Mouse (Mus musculus): ENCODE results near the gene Stambp. TPM values are rescaled to one million over a fixed set of nuclear protein-coding genes. Genes with fewer than 3 reads are reported as not detected.

Gene Stambp
- total RNA-seq, 1 experiment from 2014 or later = 6.0 TPM

DNA sequence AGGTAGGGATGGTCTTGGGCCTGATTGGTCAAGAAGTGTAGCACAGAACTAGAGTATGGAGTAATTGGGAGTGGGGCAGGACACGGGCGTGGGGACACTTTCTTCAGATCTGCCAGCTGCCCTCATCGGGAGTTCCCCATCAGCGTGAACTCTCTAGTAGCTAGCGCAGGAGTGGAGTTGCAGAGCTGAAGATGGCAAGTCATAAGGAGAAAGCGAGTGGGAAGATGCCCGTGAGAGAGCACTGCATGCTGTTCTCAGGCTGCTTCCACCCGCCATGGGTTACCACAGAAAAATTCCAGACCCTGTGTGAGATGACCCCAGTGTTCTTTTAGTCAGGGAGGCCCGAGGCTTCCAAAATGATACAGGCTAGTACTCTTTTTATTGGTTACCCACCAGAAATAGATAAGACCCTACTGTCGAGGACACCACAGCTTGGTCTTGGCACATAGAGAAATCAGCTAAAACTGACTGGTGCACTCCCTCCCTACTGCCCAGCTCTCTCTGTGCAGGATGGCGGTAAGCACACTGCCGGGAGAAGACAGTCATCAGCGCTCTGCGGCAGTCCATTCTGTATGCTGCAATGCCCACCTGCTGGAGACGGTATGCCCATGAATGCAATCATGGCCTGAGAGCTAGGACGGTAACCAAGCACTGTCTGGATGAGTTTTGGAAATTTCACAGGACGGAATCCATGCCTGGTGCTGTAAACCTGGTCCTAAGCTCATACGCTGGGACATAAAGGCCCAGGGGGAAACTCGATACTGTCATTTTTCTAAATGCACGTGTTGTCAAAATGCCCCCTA lies 9.8 kb upstream of the Stambp start:
- ATAC-seq (replicated peaks in 1 of 2; ENCODE audit: insufficient read depth in 1 of 2, low FRiP score in 2 of 2, low TSS enrichment in 1 of 2, low read depth in 1 of 2, poor library complexity in 2 of 2, severe bottlenecking in 2 of 2) = no peak

DNA sequence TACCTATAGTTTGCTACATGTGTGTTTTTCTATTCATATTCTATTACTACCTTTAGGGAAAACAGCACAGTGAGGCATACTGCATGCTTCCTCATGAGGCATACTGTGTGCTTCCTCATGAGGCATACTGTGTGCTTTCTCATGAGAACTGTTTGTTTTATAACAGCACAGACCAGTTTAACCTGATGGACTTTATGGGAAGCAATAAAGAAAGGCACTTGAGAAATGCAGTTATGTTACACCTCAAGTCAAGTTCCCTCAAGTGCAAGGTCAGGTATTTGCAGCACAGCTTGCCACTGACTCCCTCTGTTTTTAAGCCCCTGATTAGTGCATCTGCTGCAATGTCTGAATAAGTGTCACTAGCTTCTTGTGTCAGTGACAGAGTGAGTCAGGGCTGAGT lies 5.0 kb upstream of the Stambp start:
- ATAC-seq (replicated peaks in 1 of 2; ENCODE audit: insufficient read depth in 1 of 2, low FRiP score in 2 of 2, low TSS enrichment in 1 of 2, low read depth in 1 of 2, poor library complexity in 2 of 2, severe bottlenecking in 2 of 2) = no peak

DNA sequence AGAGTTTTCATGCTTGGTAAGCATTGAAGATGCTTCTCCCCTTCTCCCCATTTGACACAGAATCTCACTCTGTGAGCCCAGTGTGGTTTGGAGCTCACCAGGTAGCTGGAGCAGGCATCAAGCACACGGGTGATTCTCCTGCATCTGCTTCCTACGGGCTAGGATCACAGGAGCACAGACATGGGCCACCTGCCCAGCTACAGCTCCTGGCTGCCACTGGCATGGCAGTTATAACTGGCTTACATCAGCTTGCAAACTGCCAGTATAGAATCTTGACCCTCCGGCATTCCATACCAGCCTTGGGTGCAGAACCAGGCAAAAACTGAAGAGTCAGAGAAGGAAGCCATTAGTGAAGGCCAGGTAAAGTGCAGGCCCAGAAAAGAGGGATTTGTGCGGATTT lies 3.1 kb upstream of the Stambp start:
- no peak for ATAC-seq (replicated peaks in 1 of 2; ENCODE audit: insufficient read depth in 1 of 2, low FRiP score in 2 of 2, low TSS enrichment in 1 of 2, low read depth in 1 of 2, poor library complexity in 2 of 2, severe bottlenecking in 2 of 2)

DNA sequence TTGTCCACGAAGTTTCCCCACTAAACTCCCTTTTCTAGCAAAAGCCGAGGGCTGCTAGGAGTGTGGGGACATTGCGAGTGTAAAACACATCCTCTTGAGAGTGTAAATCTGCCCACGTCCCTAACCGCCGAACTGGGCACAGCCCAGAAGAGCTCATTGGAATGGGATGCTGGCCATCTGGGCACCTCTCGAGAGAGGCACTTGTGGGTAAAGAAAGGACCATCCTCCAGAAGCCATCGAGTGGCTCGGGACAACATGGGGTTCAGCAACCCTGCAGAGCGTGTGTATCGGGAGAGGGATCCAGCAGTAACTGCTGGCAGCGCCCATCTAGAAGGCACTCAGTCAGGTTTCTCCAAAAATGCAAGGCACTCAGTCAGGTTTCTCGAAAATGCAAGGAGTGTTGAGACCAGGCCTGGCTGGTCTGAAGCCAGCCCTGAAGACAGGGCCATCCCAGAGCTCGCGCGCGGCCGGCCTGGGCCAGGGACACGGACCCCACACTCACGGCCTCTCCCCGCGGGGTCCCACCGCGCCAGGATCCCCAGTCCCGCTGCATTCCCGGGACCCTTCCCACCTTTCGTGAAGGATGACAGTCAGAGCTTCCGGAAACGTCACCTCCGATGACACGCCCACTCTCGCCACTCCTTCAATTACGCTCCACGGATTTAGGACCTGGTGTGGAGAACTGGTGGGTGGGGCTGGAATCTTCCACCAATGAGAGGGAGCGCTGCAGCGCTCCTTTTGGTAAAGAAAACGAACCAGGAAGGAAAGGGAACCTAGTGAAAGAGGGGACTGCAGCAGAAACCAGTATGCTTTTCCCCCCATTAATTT lies 475 bp downstream of the Stambp start:
- peak; percentile 98 for ATAC-seq (replicated peaks in 1 of 2; ENCODE audit: insufficient read depth in 1 of 2, low FRiP score in 2 of 2, low TSS enrichment in 1 of 2, low read depth in 1 of 2, poor library complexity in 2 of 2, severe bottlenecking in 2 of 2)

DNA sequence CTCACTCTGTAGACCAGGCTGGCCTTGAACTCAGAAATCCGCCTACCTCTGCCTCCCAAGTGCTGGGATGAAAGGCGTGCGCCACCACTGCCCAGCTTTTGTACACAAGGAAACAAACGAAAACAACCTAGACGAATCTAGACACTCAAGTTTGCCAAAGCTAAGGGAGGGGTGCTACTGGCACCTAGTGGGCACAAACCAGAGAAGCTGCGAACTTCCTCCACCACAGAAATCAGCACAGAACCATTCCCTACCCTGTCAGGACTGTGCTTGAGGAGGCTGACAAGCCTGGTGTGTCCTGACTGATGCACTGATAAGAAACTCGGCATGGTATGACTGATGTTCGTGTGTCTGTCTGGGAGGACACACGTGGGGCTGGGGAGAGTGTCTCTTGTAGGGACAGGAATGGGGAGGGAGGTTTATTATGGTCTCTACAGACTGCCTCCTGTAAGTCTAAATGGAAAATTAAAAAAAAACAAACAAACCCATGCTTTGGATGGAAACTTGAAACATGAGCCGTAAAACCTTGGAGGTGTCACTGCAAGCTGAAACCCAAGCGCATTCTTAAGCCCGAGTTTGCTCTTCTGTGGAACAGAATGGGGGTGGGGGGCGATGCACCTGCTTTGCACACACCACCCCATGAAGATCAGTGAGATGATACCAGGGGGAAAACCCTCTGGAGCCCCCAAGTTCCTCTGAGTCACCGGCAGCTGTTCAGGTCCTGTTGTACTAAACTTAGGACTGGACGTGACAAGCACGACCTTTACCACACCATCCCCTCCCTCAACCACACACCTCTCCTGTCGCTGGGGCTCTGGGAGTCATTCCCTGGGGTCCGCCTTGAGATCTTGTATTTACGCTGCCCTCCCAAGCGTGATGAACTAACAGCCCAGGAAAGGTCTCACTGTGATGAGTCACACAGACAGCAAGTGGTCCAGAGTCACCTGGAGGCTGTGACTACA lies 3.3 kb downstream of the Stambp start:
- ATAC-seq (replicated peaks in 1 of 2; ENCODE audit: insufficient read depth in 1 of 2, low FRiP score in 2 of 2, low TSS enrichment in 1 of 2, low read depth in 1 of 2, poor library complexity in 2 of 2, severe bottlenecking in 2 of 2) = no peak

DNA sequence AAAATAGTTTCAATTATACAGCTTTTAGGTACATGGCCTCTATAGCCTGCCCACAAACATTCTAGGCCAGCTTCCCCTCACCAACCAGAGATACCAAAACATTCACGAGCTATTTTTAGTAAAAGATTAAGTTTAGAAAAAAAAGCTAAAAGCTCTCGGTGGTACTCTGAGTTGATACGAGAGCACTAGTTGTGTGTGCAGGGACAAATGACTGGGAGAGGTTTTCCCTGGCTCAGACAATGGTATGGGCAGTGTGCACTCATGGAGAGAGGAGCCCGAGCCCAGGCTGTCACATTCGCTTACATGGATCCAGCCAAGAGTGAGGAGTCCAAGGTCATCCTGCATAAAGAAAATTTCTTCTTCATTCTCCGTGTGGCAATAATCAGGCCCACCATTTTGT lies 16.6 kb downstream of the Stambp start:
- ATAC-seq (replicated peaks in 1 of 2; ENCODE audit: insufficient read depth in 1 of 2, low FRiP score in 2 of 2, low TSS enrichment in 1 of 2, low read depth in 1 of 2, poor library complexity in 2 of 2, severe bottlenecking in 2 of 2) = no peak

DNA sequence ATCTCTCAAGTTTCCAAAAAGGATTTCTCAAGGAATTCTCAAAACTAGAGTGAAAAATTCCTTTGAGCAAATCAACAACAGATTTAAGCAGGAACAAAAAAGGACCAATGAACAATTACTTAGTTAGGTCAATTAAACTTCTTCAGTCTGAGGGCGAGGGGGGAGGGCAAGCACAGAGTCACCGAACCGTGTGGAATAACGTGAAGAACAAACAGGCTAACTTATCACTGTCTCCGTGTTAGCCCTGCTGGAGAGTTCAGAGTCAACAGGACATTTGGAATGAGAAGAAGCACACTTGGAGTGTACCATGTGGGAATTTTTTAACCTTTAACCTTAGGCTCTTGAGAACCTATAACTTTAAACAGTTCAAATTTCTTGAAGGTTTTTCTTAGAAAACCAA lies 24.2 kb downstream of the Stambp start:
- no peak for ATAC-seq (replicated peaks in 1 of 2; ENCODE audit: insufficient read depth in 1 of 2, low FRiP score in 2 of 2, low TSS enrichment in 1 of 2, low read depth in 1 of 2, poor library complexity in 2 of 2, severe bottlenecking in 2 of 2)

DNA sequence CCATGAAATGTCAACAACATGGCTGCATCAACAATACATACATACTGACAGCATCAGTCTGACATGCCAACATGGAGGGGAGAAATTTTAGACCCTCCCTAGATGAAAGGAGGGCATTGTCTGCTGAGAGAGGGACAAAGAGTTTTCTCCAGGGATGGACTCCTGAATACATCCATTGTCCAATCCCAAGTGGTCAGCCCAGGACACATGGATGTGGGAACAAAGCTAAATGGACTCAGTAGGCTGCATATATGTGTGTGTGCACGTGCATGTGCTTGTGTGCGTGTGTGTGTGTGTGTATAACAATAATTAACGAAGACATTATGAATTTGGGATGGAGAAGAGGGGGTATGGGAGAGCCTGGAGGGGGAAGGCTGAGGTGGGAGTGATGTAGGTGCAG lies 26.8 kb downstream of the Stambp start:
- ATAC-seq (replicated peaks in 1 of 2; ENCODE audit: insufficient read depth in 1 of 2, low FRiP score in 2 of 2, low TSS enrichment in 1 of 2, low read depth in 1 of 2, poor library complexity in 2 of 2, severe bottlenecking in 2 of 2) = no peak

DNA sequence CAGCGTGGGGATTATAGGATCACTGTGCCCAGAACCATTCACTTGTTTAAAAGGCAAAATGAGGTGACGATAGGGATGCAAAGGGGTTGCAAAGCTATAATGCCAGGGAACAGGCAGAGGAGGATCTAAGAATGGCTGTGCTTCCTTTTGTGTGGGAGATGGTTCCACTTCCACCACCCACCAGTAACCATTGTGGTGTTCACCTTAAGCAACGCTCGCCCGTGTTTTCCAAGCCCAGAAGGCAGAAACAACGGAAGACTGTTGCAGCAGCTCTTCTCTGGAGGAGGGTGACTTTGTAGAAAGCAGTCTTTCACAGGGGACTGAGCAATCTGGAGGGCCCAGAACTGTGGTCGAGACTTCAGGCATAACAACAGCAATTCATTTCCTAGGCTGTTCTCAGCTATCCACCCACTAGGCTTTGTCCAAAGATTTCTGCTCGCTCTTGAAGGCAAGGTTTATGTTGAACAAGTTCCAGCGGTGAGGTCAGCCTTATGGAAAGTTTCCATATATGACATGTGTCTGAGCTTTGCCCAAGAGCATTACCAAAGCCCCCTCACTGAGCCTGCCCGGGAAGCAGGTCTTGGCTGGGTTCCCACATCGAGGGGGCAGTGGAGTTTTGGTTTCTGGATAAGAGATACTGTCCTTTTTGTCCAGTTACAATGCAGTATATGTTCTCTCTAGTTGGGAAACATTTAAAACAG lies 30.6 kb downstream of the Stambp start:
- ATAC-seq (replicated peaks in 1 of 2; ENCODE audit: insufficient read depth in 1 of 2, low FRiP score in 2 of 2, low TSS enrichment in 1 of 2, low read depth in 1 of 2, poor library complexity in 2 of 2, severe bottlenecking in 2 of 2) = no peak

DNA sequence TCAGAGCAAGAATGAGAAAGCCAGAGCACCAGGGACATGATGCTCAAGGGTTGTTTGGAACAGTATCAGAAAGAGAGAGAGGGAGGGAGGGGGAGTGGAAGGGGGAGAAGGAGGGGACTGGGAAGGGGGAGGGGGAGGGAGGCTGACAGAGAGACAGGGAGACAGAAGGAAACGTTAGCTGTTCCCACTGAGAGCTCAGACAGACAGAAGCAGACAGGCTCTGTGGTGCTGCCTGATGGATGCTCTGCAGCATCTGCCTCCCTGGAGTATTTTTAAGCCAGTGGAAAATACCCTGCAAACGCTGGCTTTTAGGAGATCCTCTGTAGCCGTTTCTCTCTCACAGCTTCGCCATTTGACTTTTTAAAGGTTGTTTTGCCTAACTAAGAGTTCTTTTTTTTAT lies 32.5 kb downstream of the Stambp start:
- no peak for ATAC-seq (replicated peaks in 1 of 2; ENCODE audit: insufficient read depth in 1 of 2, low FRiP score in 2 of 2, low TSS enrichment in 1 of 2, low read depth in 1 of 2, poor library complexity in 2 of 2, severe bottlenecking in 2 of 2)

DNA sequence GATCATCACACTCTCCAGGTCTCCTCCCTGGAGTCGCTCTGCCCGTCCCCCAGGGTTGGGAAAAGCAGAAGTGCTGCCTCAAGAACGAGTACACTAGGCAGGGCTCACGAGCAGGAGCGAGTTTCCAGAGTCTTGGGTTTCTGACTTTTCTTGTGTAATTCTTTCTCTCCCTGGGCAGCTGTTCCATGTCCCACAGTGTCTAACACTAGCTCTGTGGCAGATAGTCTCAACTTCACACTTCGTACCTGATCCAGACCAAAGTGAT lies 35.8 kb downstream of the Stambp start:
- ATAC-seq (replicated peaks in 1 of 2; ENCODE audit: insufficient read depth in 1 of 2, low FRiP score in 2 of 2, low TSS enrichment in 1 of 2, low read depth in 1 of 2, poor library complexity in 2 of 2, severe bottlenecking in 2 of 2) = peak in 1 of 2 experiments; percentile 62; a peak in 1 of 4 replicates

DNA sequence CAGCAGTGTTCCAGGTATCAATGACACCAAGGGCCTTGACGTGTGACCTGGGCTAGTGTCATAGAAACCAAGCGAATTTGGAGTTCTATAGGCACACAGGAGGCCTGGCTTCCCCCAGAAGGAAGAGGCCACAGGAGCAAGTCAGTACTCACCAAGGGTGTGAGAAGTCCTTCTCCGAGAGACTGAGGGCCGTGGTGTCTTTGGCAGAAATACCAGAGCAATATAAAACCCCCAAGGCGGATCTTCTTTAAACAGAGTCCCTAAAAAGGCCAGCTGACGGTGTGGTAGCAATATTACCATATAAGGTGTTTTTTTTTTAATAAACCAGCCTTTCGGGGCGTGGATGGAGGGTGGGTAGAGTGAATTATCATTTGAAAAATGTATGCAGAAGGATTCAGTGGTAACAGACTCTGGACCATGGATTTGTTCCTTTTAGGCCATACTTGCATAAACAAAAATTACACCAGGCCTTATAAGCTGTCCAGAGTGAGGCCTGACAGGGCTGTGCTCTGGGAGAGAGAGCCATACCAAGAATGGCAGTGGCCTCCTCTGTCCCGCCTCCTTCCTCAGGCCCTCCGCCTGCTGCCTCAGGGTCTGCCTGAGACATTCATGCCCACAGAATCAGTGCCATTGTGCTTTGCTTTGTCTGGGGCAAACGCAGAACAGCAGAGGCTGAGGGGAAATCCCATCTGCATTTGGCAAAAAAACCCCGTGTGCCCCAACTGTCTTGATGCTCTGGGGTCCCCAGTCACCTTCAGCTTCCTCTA lies 36.3 kb downstream of the Stambp start, which contains the start of gene Actg2:
Gene Actg2, minus strand, starts transcription at position 238 of the 767 bp plus-strand sequence.
- ATAC-seq (replicated peaks in 1 of 2; ENCODE audit: insufficient read depth in 1 of 2, low FRiP score in 2 of 2, low TSS enrichment in 1 of 2, low read depth in 1 of 2, poor library complexity in 2 of 2, severe bottlenecking in 2 of 2) = peak; percentile 9 to 27; a peak in 1 of 4 replicates

DNA sequence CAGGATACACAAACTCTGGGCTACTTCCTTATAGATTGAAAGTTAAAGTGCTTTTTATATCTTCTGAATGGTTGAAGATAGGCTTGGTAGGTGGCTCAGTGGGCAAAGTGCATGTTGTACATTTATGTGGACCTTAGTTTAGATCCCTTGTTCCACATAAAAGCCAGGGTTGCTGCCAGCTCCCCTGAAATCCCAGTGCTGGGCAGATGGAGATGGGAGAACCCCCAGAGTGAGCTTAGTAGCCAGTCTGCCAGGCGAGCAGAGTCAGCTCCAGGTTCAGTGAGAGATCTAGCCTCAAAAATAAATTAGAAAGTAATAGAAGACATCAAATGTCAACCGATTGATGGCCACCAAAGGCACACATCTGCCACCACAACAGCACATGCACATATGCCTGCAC lies 39.9 kb downstream of the Stambp start:
- no peak for ATAC-seq (replicated peaks in 1 of 2; ENCODE audit: insufficient read depth in 1 of 2, low FRiP score in 2 of 2, low TSS enrichment in 1 of 2, low read depth in 1 of 2, poor library complexity in 2 of 2, severe bottlenecking in 2 of 2)

DNA sequence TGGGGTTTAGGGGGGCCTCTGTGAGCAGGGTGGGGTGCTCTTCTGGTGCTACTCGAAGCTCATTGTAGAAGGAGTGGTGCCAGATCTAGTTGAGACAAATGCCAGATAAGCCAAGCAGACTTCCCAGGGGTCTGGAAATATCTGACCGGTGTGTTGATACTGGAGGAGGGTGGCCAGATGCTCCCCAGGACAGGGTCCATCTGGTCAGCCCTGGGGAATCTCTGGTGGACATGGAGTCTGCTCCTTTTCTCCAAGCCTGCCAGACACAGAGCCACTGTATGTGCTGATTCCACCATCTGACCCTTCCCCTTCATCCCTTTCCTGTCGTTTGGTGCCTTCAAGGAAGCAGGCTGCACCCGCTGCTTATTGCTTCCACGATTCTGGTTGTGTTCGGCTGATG lies 49.3 kb downstream of the Stambp start:
- ATAC-seq (replicated peaks in 1 of 2; ENCODE audit: insufficient read depth in 1 of 2, low FRiP score in 2 of 2, low TSS enrichment in 1 of 2, low read depth in 1 of 2, poor library complexity in 2 of 2, severe bottlenecking in 2 of 2) = no peak

DNA sequence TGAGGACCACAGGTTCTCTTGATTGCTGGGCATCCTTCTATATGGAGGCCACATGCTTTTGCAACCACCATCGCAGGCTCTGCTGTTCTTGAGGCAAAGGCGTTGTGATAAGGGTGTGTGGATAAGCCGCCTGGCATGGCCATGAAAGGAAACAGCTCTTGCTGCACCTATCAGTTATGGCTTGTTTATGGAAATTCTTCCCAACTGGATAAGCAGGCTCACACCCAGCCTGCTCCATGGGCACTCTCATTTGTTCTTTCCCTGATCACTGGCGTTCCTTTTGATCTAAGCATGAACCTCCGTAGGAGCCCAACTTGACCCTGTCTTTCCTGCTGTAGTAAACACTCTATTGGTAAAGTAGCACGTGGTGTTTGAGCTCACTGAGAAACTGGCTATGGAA lies 50.7 kb downstream of the Stambp start:
- ATAC-seq (replicated peaks in 1 of 2; ENCODE audit: insufficient read depth in 1 of 2, low FRiP score in 2 of 2, low TSS enrichment in 1 of 2, low read depth in 1 of 2, poor library complexity in 2 of 2, severe bottlenecking in 2 of 2) = no peak

DNA sequence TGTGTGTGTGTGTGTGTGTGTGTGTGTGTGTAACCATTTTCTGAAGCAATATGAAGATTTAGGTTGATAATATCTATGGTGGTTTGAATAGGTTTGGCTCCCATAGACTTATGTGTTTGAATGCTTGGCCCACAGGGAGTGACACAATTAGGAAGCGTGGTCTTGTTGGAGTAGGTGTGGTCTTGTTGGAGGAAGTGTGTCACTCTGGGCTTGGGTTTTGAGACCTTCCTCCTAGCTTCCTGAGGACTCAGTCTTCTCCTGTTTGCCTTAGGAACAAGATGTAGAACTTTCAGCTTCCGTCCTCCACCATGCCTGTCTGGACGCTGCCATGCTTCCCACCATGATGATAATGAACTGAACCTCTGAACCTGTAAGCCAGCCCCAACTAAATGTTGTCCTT lies 53.9 kb downstream of the Stambp start:
- ATAC-seq (replicated peaks in 1 of 2; ENCODE audit: insufficient read depth in 1 of 2, low FRiP score in 2 of 2, low TSS enrichment in 1 of 2, low read depth in 1 of 2, poor library complexity in 2 of 2, severe bottlenecking in 2 of 2) = no peak

DNA sequence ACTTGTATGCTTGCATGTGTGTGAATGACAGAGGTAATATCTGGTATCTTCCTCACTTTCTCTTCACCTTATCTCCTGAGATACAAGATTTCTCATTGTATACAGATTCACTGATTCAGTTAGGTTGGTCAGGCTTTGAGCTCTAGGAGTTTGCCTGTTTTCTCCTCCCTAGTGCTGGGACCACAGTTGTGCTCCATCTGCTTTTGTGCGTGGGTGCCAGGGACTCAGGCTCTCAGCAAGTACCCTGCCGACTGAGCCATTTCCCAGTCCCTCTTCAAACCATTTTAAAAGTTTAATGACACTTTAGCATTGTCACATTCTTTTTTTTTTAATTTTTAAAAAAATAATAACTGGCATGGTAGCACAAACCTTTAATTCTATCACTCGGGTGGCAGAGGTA lies 57.4 kb downstream of the Stambp start:
- no peak for ATAC-seq (replicated peaks in 1 of 2; ENCODE audit: insufficient read depth in 1 of 2, low FRiP score in 2 of 2, low TSS enrichment in 1 of 2, low read depth in 1 of 2, poor library complexity in 2 of 2, severe bottlenecking in 2 of 2)
